Mouse (Mus musculus) liver (tissue): ENCODE measurements around the gene Zfc3h1.

Source experiments
- DNase-seq: peaks from one replicate; pipeline ENCODE4 v3.0.0-alpha.2; 2020; ENCODE audit warnings: mixed read lengths

Gene Zfc3h1

GRCm38 (mm10) chr10:115478441-115479141 is 93.8 kb downstream of the Zfc3h1 start:
- no peak for DNase-seq
